ENCODE assay signal across 8 mouse cellular contexts in the genomic region with DNA sequence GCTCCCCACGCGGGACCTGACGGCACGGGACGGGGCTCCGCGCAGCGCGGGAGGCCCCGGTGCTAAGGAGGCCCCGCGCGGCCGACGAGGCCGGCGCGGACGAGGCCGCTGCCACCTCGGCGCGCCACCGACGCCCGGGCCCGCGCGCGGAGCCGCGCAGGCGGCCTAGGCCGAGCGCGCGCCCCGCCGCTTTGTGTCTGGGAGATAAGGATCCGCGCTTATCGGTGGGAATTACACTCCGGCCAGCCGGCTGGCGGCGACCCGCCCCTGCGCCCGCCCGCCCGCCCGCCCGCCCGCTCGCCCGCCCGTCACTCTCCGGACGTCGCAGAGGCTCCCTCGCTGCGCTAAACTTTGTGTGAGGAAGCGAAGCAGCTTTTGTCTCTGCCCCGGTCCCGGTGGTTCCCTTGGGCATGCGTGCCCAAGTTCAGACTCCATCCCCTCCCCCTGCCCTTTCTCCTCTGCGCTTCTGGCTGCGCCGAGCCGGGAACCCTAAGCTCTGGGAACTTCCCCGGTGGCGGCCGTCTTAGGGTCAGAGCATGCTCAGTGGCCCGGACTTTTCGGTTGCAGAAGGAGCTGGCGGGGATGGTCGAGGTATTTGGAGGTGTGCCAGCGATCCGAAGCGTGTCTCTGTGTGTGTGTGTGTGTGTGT. TPM values are rescaled to one million over a fixed set of nuclear protein-coding genes. Genes with fewer than 3 reads are reported as not detected.
A peak's percentile ranks its signal among the peaks of the same experiment; 100 is the strongest.
DNase-seq lines count a peak whose midpoint lies in the region; TF ChIP-seq lines count a peak whose summit lies in the region.

No protein-coding gene starts in this region.

- peaks cover 47% of the 10 kb centered on the region for H3K79me2 ChIP-seq in macrophage (ENCODE audit: inconsistent target)

- no peak for TF ChIP-seq CTCF in cerebellum, adult 2 months (IDR thresholded peaks at IDR 0.05; ENCODE audit: borderline replicate concordance, insufficient read depth, low read depth, low read length)

- peak overlapping the region; percentile 82 for H3K4me3 ChIP-seq in cerebellum, adult 2 months (replicated peaks; ENCODE audit: insufficient read depth, low read depth, low read length)
- H3K4me3 ChIP-seq in macrophage (ENCODE audit: inconsistent target) = peak overlapping the region; percentile 64

- no peaks in the 10 kb centered on the region for H3K36me3 ChIP-seq in macrophage (ENCODE audit: inconsistent target)

- peaks cover 18% of the 10 kb centered on the region for H3K4me1 ChIP-seq in cerebellum, adult 2 months (ENCODE audit: control insufficient read depth, insufficient read depth, low read length)

- peak overlapping the region; percentile 86 for H3K27ac ChIP-seq in cerebellum, adult 2 months (ENCODE audit: insufficient read depth, low read length)
- no peak overlapping the region for H3K27ac ChIP-seq in macrophage

- no peaks in the 10 kb centered on the region for H3K27me3 ChIP-seq in cerebellum, adult 2 months (ENCODE audit: control insufficient read depth, insufficient read depth, low read length)

- under 1% methylated on average over 80 of the region's 80 CpGs for WGBS in cerebellum, adult 2 months
- WGBS in macrophage (ENCODE audit: missing documents) = 0% methylated on average over 58 of the region's 80 CpGs

- DNase-seq in Muller cell, postnatal 12 days (ENCODE audit: inconsistent ontology term) = peak; percentile 86
- DNase-seq in cerebellum, adult 2 months = peak; percentile 73 to 76
- DNase-seq in forelimb bud, embryonic 11.5 days (ENCODE audit: low read depth, low spot score) = peak; percentile 58
- DNase-seq in heart, postnatal 4 days = peak; percentile 79
- DNase-seq in layer of hippocampus, postnatal 14 days (ENCODE audit: low spot score in 2 of 2) = peak; percentile 56 to 65
- DNase-seq in retina, postnatal 7 days (ENCODE audit: low read depth, low spot score) = peak; percentile 70
- peak; percentile 71 for DNase-seq in urinary bladder, adult 2 months (ENCODE audit: low spot score)

- no peak for TF ChIP-seq POLR2A in cerebellum, adult 2 months (IDR thresholded peaks at IDR 0.05; ENCODE audit: borderline replicate concordance, insufficient read depth, low read length)

RNA-seq across cellular contexts. Expression of a gene that starts 0.5 kb away (rescaled TPM):
- 21.4 and 22.4 TPM in 2 replicates for polyA plus RNA-seq in cerebellum, adult 2 months (2012; rRNA removed)
- 10 to 100 TPM; 48.8 to 54.3 TPM for total RNA-seq in heart, postnatal 4 days (2021)
- 10 to 100 TPM; 26.5 to 28.7 TPM for total RNA-seq in layer of hippocampus, postnatal 14 days (2021)
- total RNA-seq in macrophage (2018; cell fraction: chromatin; rRNA removed) = 10 to 100 TPM in 24 of 26 experiments, 1 to 10 TPM in 2; 8.8 to 19.9 (median 13.2) TPM
- 10 to 100 TPM in 1 of 26 experiments, 1 to 10 TPM in 25; 3.7 to 10.8 (median 6.1) TPM for total RNA-seq in macrophage (2018; cell fraction: cytosol; rRNA removed)
- total RNA-seq in macrophage (2018; cell fraction: nucleus; rRNA removed) = 10 to 100 TPM in 23 of 26 experiments, 1 to 10 TPM in 3; 7.9 to 28.9 (median 14.5) TPM
- polyA plus RNA-seq in macrophage (2018) = 5.5 to 6.8 TPM (median 6.2 TPM) in 3 replicates
- polyA plus RNA-seq in urinary bladder, adult 2 months (2012; rRNA removed) = 21.9 and 25.7 TPM in 2 replicates

RNA-seq across cellular contexts. Expression of a gene that starts 50.3 kb away (rescaled TPM):
- 1.3 and 1.6 TPM in 2 replicates for polyA plus RNA-seq in cerebellum, adult 2 months (2012; rRNA removed)
- total RNA-seq in heart, postnatal 4 days (2021) = under 1 TPM in 1 of 2 experiments, not detected in 1; 0.19 TPM
- 1 to 10 TPM; 1.6 to 1.7 TPM for total RNA-seq in layer of hippocampus, postnatal 14 days (2021)
- not detected for total RNA-seq in macrophage (2018; cell fraction: chromatin; rRNA removed)
- not detected for total RNA-seq in macrophage (2018; cell fraction: cytosol; rRNA removed)
- not detected for total RNA-seq in macrophage (2018; cell fraction: nucleus; rRNA removed)
- polyA plus RNA-seq in macrophage (2018) = not detected in 3 replicates
- polyA plus RNA-seq in urinary bladder, adult 2 months (2012; rRNA removed) = not detected in 2 replicates
